Mouse (Mus musculus) heart, postnatal 0 days (tissue): ENCODE results near the gene Duxbl2.
"Not testable (repeated sequence)": the region's sequence is repeated elsewhere in the genome, so short reads cannot be mapped to it uniquely, and the experiment has no call there.

Source experiments
- CTCF ChIP-seq: IDR thresholded peaks from 2 replicates; pipeline ENCODE4 v1.5.1; 2016; ENCODE audit warnings: antibody characterized with exemption, control low read depth, low read depth
- EP300 ChIP-seq: IDR thresholded peaks from 2 replicates; pipeline ENCODE4 v1.6.1; 2016; ENCODE audit warnings: antibody characterized with exemption, low read depth

DNA sequence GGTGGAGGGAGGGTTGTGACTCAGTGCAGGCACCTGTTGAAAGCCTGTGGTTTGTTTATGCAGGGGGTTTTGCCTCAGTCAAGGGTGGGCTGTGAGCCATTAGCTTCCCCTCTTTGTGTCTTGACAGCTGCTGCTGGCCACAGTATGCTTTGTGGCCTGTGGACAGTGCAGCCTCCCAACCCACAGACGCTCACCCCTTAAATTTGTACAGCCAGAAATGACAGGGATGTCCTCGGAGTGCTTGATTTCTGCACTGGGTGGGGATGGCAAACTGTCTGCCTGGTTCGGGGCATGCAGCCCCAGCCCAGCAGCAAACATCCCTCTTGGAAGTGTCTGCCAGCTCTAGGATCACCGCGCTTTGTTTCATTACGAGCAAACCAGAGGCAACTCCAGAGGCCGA lies at the start of gene Duxbl2:
- TF ChIP-seq CTCF, EP300: not testable (repeated sequence)
